Mouse (Mus musculus): ENCODE results near the gene Tarbp2.
A peak's percentile ranks its signal among the peaks of the same experiment; 100 is the strongest.

Gene Tarbp2

GRCm38 (mm10) chr15:102505770-102506463 lies 12.1 kb upstream of the Tarbp2 start:
- DNase-seq, result no peak

- DNase-seq, result no peak
Observed at GRCm38 (mm10) chr15:102506464-102506830, 11.5 kb upstream of the Tarbp2 start.

GRCm38 (mm10) chr15:102506864-102507263 lies 11.1 kb upstream of the Tarbp2 start:
- DNase-seq, result no peak

- no peak for DNase-seq
Observed at GRCm38 (mm10) chr15:102507561-102507960, 10.4 kb upstream of the Tarbp2 start.

- DNase-seq, result no peak
Observed at GRCm38 (mm10) chr15:102508336-102508735, 9.7 kb upstream of the Tarbp2 start.

- no peak for DNase-seq
Observed at GRCm38 (mm10) chr15:102510110-102510509, 7.9 kb upstream of the Tarbp2 start.

GRCm38 (mm10) chr15:102510590-102511284 lies 7.3 kb upstream of the Tarbp2 start:
- peak; percentile 87 for DNase-seq

GRCm38 (mm10) chr15:102511285-102511833 lies 6.6 kb upstream of the Tarbp2 start:
- no peak for DNase-seq

- no peak for DNase-seq
Observed at GRCm38 (mm10) chr15:102512010-102512409, 6.0 kb upstream of the Tarbp2 start.

GRCm38 (mm10) chr15:102512471-102512870 lies 5.5 kb upstream of the Tarbp2 start:
- no peak for DNase-seq

GRCm38 (mm10) chr15:102513004-102513403 lies 5.0 kb upstream of the Tarbp2 start:
- no peak for DNase-seq

GRCm38 (mm10) chr15:102515261-102515660 lies 2.7 kb upstream of the Tarbp2 start:
- DNase-seq, result no peak

- no peak for DNase-seq
Observed at GRCm38 (mm10) chr15:102515791-102516190, 2.2 kb upstream of the Tarbp2 start.

- DNase-seq, result no peak
Observed at GRCm38 (mm10) chr15:102516293-102516692, 1.7 kb upstream of the Tarbp2 start.

GRCm38 (mm10) chr15:102516728-102517404 lies 1.1 kb upstream of the Tarbp2 start, which contains the start of gene Map3k12:
Map3k12 (minus strand) TSS chr15:102517064.
- peak; percentile 67 for DNase-seq

- DNase-seq, result no peak
Observed at GRCm38 (mm10) chr15:102517631-102517975, 389 bp upstream of the Tarbp2 start.

- no peak for DNase-seq
Observed at GRCm38 (mm10) chr15:102518859-102519201, 838 bp downstream of the Tarbp2 start.

- DNase-seq, result no peak
Observed at GRCm38 (mm10) chr15:102519211-102520141, 1.5 kb downstream of the Tarbp2 start.

- DNase-seq, result no peak
Observed at GRCm38 (mm10) chr15:102520416-102520815, 2.4 kb downstream of the Tarbp2 start.

GRCm38 (mm10) chr15:102521480-102521879 lies 3.5 kb downstream of the Tarbp2 start:
- no peak for DNase-seq

- peak; percentile 81 for DNase-seq
Observed at GRCm38 (mm10) chr15:102524892-102525485, 7.0 kb downstream of the Tarbp2 start, which contains the start of gene Npff. Npff (minus strand) TSS chr15:102524942.

Measured in liver (tissue).